Mouse (Mus musculus) midbrain, embryonic 14.5 days (tissue): Measurements from ENCODE around the gene Hps5. TPM values are rescaled to one million over a fixed set of nuclear protein-coding genes. Genes with fewer than 3 reads are reported as not detected.
"Not testable (repeated sequence)": the region's sequence is repeated elsewhere in the genome, so short reads cannot be mapped to it uniquely, and the experiment has no call there.

Experiments used
- ATAC-seq: fragments of 200-750 bp; cut with Nextera tagmentation; 2 replicates; pipeline ENCODE4 v1.8.0; 2017; ENCODE audit warnings: moderate number of reproducible peaks, moderate library complexity; ENCODE audit not compliant: low FRiP score, low TSS enrichment
- DNase-seq: peaks from one replicate; pipeline ENCODE4 v3.0.0-alpha.2; 2015
- H3K27ac ChIP-seq: fragments of 300-500 bp; sonication (generic); replicated peaks from 2 replicates; pipeline ENCODE4 v1.5.1; 2014; ENCODE audit warnings: mild to moderate bottlenecking, low read depth, low read length, moderate library complexity
- H3K27me3 ChIP-seq: fragments of 300-500 bp; sonication (generic); 2 replicates; pipeline ENCODE4 v1.6.1; 2014; ENCODE audit warnings: low read length, control low read depth, mixed read lengths; ENCODE audit not compliant: control insufficient read depth, insufficient read depth
- H3K36me3 ChIP-seq: fragments of 300-500 bp; sonication (generic); 2 replicates; pipeline ENCODE4 v1.6.1; 2014; ENCODE audit warnings: low read length, control low read depth; ENCODE audit not compliant: control insufficient read depth, insufficient read depth
- H3K4me1 ChIP-seq: fragments of 300-500 bp; sonication (generic); 2 replicates; pipeline ENCODE4 v1.6.1; 2014; ENCODE audit warnings: mild to moderate bottlenecking, antibody characterized with exemption, low read length, control low read depth; ENCODE audit not compliant: control insufficient read depth, insufficient read depth
- H3K4me2 ChIP-seq: fragments of 300-500 bp; sonication (generic); 2 replicates; pipeline ENCODE4 v1.6.1; 2014; ENCODE audit warnings: mild to moderate bottlenecking, low read length, moderate library complexity
- H3K4me3 ChIP-seq: fragments of 300-500 bp; sonication (generic); replicated peaks from 2 replicates; pipeline ENCODE4 v1.5.1; 2014; ENCODE audit warnings: low read depth, low read length
- H3K9ac ChIP-seq: fragments of 300-500 bp; sonication (generic); replicated peaks from 2 replicates; pipeline ENCODE4 v1.6.1; 2014; ENCODE audit warnings: mild to moderate bottlenecking, low read length, moderate library complexity
- H3K9me3 ChIP-seq: fragments of 300-500 bp; sonication (generic); 2 replicates; pipeline ENCODE4 v1.6.1; 2016; ENCODE audit warnings: low read length, control low read depth, mixed read lengths; ENCODE audit not compliant: control insufficient read depth
- WGBS: fragments of 180-500 bp; shearing (Covaris S2); extraction: QIAGEN DNeasy Blood & Tissue Kit; methylation state at CpG from one replicate; pipeline ENCODE4 v1.1.7; 2014; 5-methylcytosine and 5-hydroxymethylcytosine counted together
- polyA plus RNA-seq: library from polyadenylated mRNA; unstranded; fragments of >200 nt; fragmentation: Nextera tagmentation; extraction: Ambion mirVana; gene quantifications from 2 replicates; pipeline ENCODE4 v1.2.1, GENCODE M21; 2014

The Hps5 gene
- polyA plus RNA-seq, 1 experiment from 2014 or later: 13.8 TPM

- Histone ChIP-seq H3K27ac (no peak overlapping the region), H3K4me3 (no peak overlapping the region), H3K9ac (no peak overlapping the region), H3K36me3 (peaks cover 70% of the 10 kb centered on the region), H3K4me1 (no peaks in the 10 kb centered on the region), H3K27me3 (no peaks in the 10 kb centered on the region), H3K9me3 (no peaks in the 10 kb centered on the region), H3K4me2 (no peak overlapping the region)
- no peak for DNase-seq
- WGBS: 77% methylated on average over 11 of the region's 11 CpGs
- no peak for ATAC-seq
These were observed 34.6 kb downstream of the Hps5 start for GRCm38 (mm10) chr7:46761049-46761795.

- ATAC-seq: no peak
- Histone ChIP-seq H3K4me3 (no peak within 1 kb of the TSS), H3K9ac (no peak within 1 kb of the TSS), H3K9me3 (no peaks in the 10 kb centered on the region), H3K4me1 (no peaks in the 10 kb centered on the region), H3K36me3 (no peaks in the 10 kb centered on the region), H3K27ac (no peak within 1 kb of the TSS), H3K4me2 (no peak within 1 kb of the TSS), H3K27me3 (no peaks in the 10 kb centered on the region)
- no peak for DNase-seq
- WGBS: 79% methylated on average over 3 of the region's 3 CpGs
These were observed 44.4 kb downstream of the Hps5 start, which contains the start of gene Saa2 for GRCm38 (mm10) chr7:46751490-46751889. TSS of gene Saa2 (plus strand) at chr7:46751790.

- Histone ChIP-seq H3K9ac (no peak overlapping the region), H3K4me3 (no peak overlapping the region), H3K36me3 (no peaks in the 10 kb centered on the region), H3K27me3 (no peaks in the 10 kb centered on the region), H3K9me3 (no peaks in the 10 kb centered on the region), H3K27ac (no peak overlapping the region), H3K4me1 (no peaks in the 10 kb centered on the region), H3K4me2 (no peak overlapping the region)
- WGBS: 24% methylated on average over 3 of the region's 3 CpGs
- DNase-seq: peak; percentile 8
- no peak for ATAC-seq
These were observed 47.4 kb downstream of the Hps5 start for GRCm38 (mm10) chr7:46748459-46748858.

- H3K4me1 ChIP-seq: no peaks in the 10 kb centered on the region
- WGBS: 95% methylated on average over 7 of the region's 7 CpGs
- no peak overlapping the region for H3K27ac ChIP-seq
- no peak overlapping the region for H3K4me2 ChIP-seq
- H3K36me3 ChIP-seq: no peaks in the 10 kb centered on the region
- no peak overlapping the region for H3K9ac ChIP-seq
- no peaks in the 10 kb centered on the region for H3K27me3 ChIP-seq
- ATAC-seq (no peak), DNase-seq (no peak)
- no peaks in the 10 kb centered on the region for H3K9me3 ChIP-seq
- H3K4me3 ChIP-seq: no peak overlapping the region
These were observed 49.5 kb downstream of the Hps5 start for GRCm38 (mm10) chr7:46746381-46746780.

- Histone ChIP-seq H3K27me3 (no peaks in the 10 kb centered on the region), H3K4me1 (no peaks in the 10 kb centered on the region), H3K36me3 (no peaks in the 10 kb centered on the region), H3K4me3 (no peak overlapping the region), H3K9me3 (no peaks in the 10 kb centered on the region), H3K27ac (no peak overlapping the region), H3K9ac (no peak overlapping the region), H3K4me2 (no peak overlapping the region)
- no peak for DNase-seq
- ATAC-seq: no peak
- WGBS: 87% methylated on average over 3 of the region's 3 CpGs
These were observed 50.0 kb downstream of the Hps5 start for GRCm38 (mm10) chr7:46745816-46746215.

- H3K4me3 ChIP-seq, H3K9ac ChIP-seq, H3K4me1 ChIP-seq, ATAC-seq, H3K36me3 ChIP-seq, H3K27me3 ChIP-seq, H3K27ac ChIP-seq, H3K9me3 ChIP-seq, H3K4me2 ChIP-seq, DNase-seq: not testable (repeated sequence)
- WGBS: 66% methylated on average over 3 of the region's 3 CpGs
These were observed 53.0 kb downstream of the Hps5 start, which contains the start of gene Saa1 for GRCm38 (mm10) chr7:46742880-46743279. TSS of gene Saa1 (minus strand) at chr7:46742980.

GRCm38 (mm10) chr7:46740041-46740440, 55.8 kb downstream of the Hps5 start:
- 76% methylated on average over 5 of the region's 5 CpGs for WGBS
- not testable (repeated sequence) for H3K9ac ChIP-seq, H3K36me3 ChIP-seq, H3K27me3 ChIP-seq, H3K9me3 ChIP-seq, H3K4me2 ChIP-seq, H3K4me1 ChIP-seq, DNase-seq, H3K27ac ChIP-seq, H3K4me3 ChIP-seq, ATAC-seq

GRCm38 (mm10) chr7:46738561-46739460, 57.1 kb downstream of the Hps5 start:
- 86% methylated on average over 12 of the region's 12 CpGs for WGBS
- H3K27me3 ChIP-seq: no peaks in the 10 kb centered on the region
- no peaks in the 10 kb centered on the region for H3K36me3 ChIP-seq
- no peak for ATAC-seq
- no peak overlapping the region for H3K9ac ChIP-seq
- no peaks in the 10 kb centered on the region for H3K9me3 ChIP-seq
- DNase-seq: no peak
- no peak overlapping the region for H3K27ac ChIP-seq
- H3K4me2 ChIP-seq: no peak overlapping the region
- H3K4me1 ChIP-seq: no peaks in the 10 kb centered on the region
- no peak overlapping the region for H3K4me3 ChIP-seq
